Mouse (Mus musculus): Measurements from ENCODE around the gene Pkig. TPM values are rescaled to one million over a fixed set of nuclear protein-coding genes. Genes with fewer than 3 reads are reported as not detected.

The Pkig gene
- polyA plus RNA-seq, 1 experiment from 2014 or later: 115 TPM

GRCm38 (mm10) chr2:163718526-163718925, 60.3 kb downstream of the Pkig start:
- DNase-seq: no peak
- Histone ChIP-seq H3K4me3 (replicated peaks; ENCODE audit: low read depth, low read length) (no peak overlapping the region), H3K4me1 (ENCODE audit: control insufficient read depth, insufficient read depth, low read length) (peaks cover 10% of the 10 kb centered on the region), H3K27me3 (ENCODE audit: control insufficient read depth, insufficient read depth, low read length) (no peaks in the 10 kb centered on the region), H3K36me3 (ENCODE audit: control insufficient read depth, insufficient read depth, low read length) (peaks cover 6% of the 10 kb centered on the region; the same call in 1 of the 2 replicates), H3K9ac (replicated peaks; ENCODE audit: low read length) (no peak overlapping the region), H3K9me3 (ENCODE audit: control insufficient read depth, low read length) (no peaks in the 10 kb centered on the region), H3K4me2 (ENCODE audit: low read length) (no peak overlapping the region), H3K27ac (replicated peaks; ENCODE audit: low read depth, low read length) (no peak overlapping the region)
- ATAC-seq (ENCODE audit: low FRiP score, low TSS enrichment): no peak
- 63% methylated on average over 2 of the region's 2 CpGs for WGBS

GRCm38 (mm10) chr2:163718951-163719603, 60.9 kb downstream of the Pkig start:
- H3K4me3 ChIP-seq (replicated peaks; ENCODE audit: low read depth, low read length): no peak overlapping the region
- peaks cover 6% of the 10 kb centered on the region; the same call in 1 of the 2 replicates for H3K36me3 ChIP-seq (ENCODE audit: control insufficient read depth, insufficient read depth, low read length)
- peak; percentile 59; the same call in 1 of the 2 replicates for ATAC-seq (ENCODE audit: low FRiP score, low TSS enrichment)
- H3K9ac ChIP-seq (replicated peaks; ENCODE audit: low read length): no peak overlapping the region
- H3K27me3 ChIP-seq (ENCODE audit: control insufficient read depth, insufficient read depth, low read length): no peaks in the 10 kb centered on the region
- 36% methylated on average over 9 of the region's 9 CpGs for WGBS
- no peaks in the 10 kb centered on the region for H3K9me3 ChIP-seq (ENCODE audit: control insufficient read depth, low read length)
- H3K4me1 ChIP-seq (ENCODE audit: control insufficient read depth, insufficient read depth, low read length): peaks cover 10% of the 10 kb centered on the region
- peak; percentile 94 for DNase-seq
- H3K27ac ChIP-seq (replicated peaks; ENCODE audit: low read depth, low read length): no peak overlapping the region
- no peak overlapping the region for H3K4me2 ChIP-seq (ENCODE audit: low read length)

- Histone ChIP-seq H3K36me3 (ENCODE audit: control insufficient read depth, insufficient read depth, low read length) (peaks cover 6% of the 10 kb centered on the region; the same call in 1 of the 2 replicates), H3K27me3 (ENCODE audit: control insufficient read depth, insufficient read depth, low read length) (no peaks in the 10 kb centered on the region), H3K4me2 (ENCODE audit: low read length) (no peak overlapping the region), H3K9ac (replicated peaks; ENCODE audit: low read length) (no peak overlapping the region), H3K27ac (replicated peaks; ENCODE audit: low read depth, low read length) (no peak overlapping the region), H3K9me3 (ENCODE audit: control insufficient read depth, low read length) (no peaks in the 10 kb centered on the region), H3K4me1 (ENCODE audit: control insufficient read depth, insufficient read depth, low read length) (peaks cover 10% of the 10 kb centered on the region), H3K4me3 (replicated peaks; ENCODE audit: low read depth, low read length) (no peak overlapping the region)
- no peak for DNase-seq
- ATAC-seq (ENCODE audit: low FRiP score, low TSS enrichment): peak; percentile 44; the same call in 1 of the 2 replicates
- WGBS: 48% methylated on average over 4 of the region's 4 CpGs
These were observed 61.4 kb downstream of the Pkig start for GRCm38 (mm10) chr2:163719616-163720015.

GRCm38 (mm10) chr2:163722550-163722949, 64.4 kb downstream of the Pkig start:
- Histone ChIP-seq H3K9ac (replicated peaks; ENCODE audit: low read length) (no peak overlapping the region), H3K27me3 (ENCODE audit: control insufficient read depth, insufficient read depth, low read length) (no peaks in the 10 kb centered on the region), H3K36me3 (ENCODE audit: control insufficient read depth, insufficient read depth, low read length) (peaks cover 6% of the 10 kb centered on the region; the same call in 1 of the 2 replicates), H3K4me3 (replicated peaks; ENCODE audit: low read depth, low read length) (no peak overlapping the region), H3K4me1 (ENCODE audit: control insufficient read depth, insufficient read depth, low read length) (no peaks in the 10 kb centered on the region), H3K9me3 (ENCODE audit: control insufficient read depth, low read length) (no peaks in the 10 kb centered on the region), H3K27ac (replicated peaks; ENCODE audit: low read depth, low read length) (peak overlapping the region; percentile 64), H3K4me2 (ENCODE audit: low read length) (no peak overlapping the region)
- 50% methylated on average over 7 of the region's 7 CpGs for WGBS
- peak; percentile 85 for DNase-seq
- peak; percentile 80 for ATAC-seq (ENCODE audit: low FRiP score, low TSS enrichment)

GRCm38 (mm10) chr2:163726766-163727393, 68.7 kb downstream of the Pkig start:
- Histone ChIP-seq H3K27ac (replicated peaks; ENCODE audit: low read depth, low read length) (no peak overlapping the region), H3K9ac (replicated peaks; ENCODE audit: low read length) (no peak overlapping the region)
- no peak for ATAC-seq (ENCODE audit: low FRiP score, low TSS enrichment)

GRCm38 (mm10) chr2:163728300-163728699, 70.1 kb downstream of the Pkig start:
- Histone ChIP-seq H3K27ac (replicated peaks; ENCODE audit: low read depth, low read length) (no peak overlapping the region), H3K27me3 (ENCODE audit: control insufficient read depth, insufficient read depth, low read length) (no peaks in the 10 kb centered on the region), H3K4me2 (ENCODE audit: low read length) (no peak overlapping the region), H3K4me3 (replicated peaks; ENCODE audit: low read depth, low read length) (no peak overlapping the region), H3K4me1 (ENCODE audit: control insufficient read depth, insufficient read depth, low read length) (no peaks in the 10 kb centered on the region), H3K36me3 (ENCODE audit: control insufficient read depth, insufficient read depth, low read length) (0 out of 2 replicates have a peak, but pooled peaks cover 7% of the 10 kb centered on the region), H3K9me3 (ENCODE audit: control insufficient read depth, low read length) (no peaks in the 10 kb centered on the region), H3K9ac (replicated peaks; ENCODE audit: low read length) (no peak overlapping the region)
- ATAC-seq (ENCODE audit: low FRiP score, low TSS enrichment): no peak
- 84% methylated on average over 4 of the region's 4 CpGs for WGBS
- no peak for DNase-seq

More at GRCm38 (mm10) chr2:163726766-163727393, 68.7 kb downstream of the Pkig start:
- 84% methylated on average over 5 of the region's 5 CpGs for WGBS
- no peaks in the 10 kb centered on the region for H3K27me3 ChIP-seq (ENCODE audit: control insufficient read depth, insufficient read depth, low read length)
- no peak overlapping the region for H3K4me2 ChIP-seq (ENCODE audit: low read length)
- H3K36me3 ChIP-seq (ENCODE audit: control insufficient read depth, insufficient read depth, low read length): peaks cover 11% of the 10 kb centered on the region; the same call in 1 of the 2 replicates
- H3K4me1 ChIP-seq (ENCODE audit: control insufficient read depth, insufficient read depth, low read length): no peaks in the 10 kb centered on the region
- no peak for DNase-seq
- no peaks in the 10 kb centered on the region for H3K9me3 ChIP-seq (ENCODE audit: control insufficient read depth, low read length)
- H3K4me3 ChIP-seq (replicated peaks; ENCODE audit: low read depth, low read length): no peak overlapping the region

- no peak overlapping the region for H3K4me3 ChIP-seq (replicated peaks; ENCODE audit: low read depth, low read length)
- DNase-seq (no peak), ATAC-seq (ENCODE audit: low FRiP score, low TSS enrichment) (no peak)
- H3K27ac ChIP-seq (replicated peaks; ENCODE audit: low read depth, low read length): no peak overlapping the region
- WGBS: 94% methylated on average over 11 of the region's 11 CpGs
- H3K9me3 ChIP-seq (ENCODE audit: control insufficient read depth, low read length): no peaks in the 10 kb centered on the region
- 0 out of 2 replicates have a peak, but pooled peaks cover 7% of the 10 kb centered on the region for H3K36me3 ChIP-seq (ENCODE audit: control insufficient read depth, insufficient read depth, low read length)
- H3K27me3 ChIP-seq (ENCODE audit: control insufficient read depth, insufficient read depth, low read length): no peaks in the 10 kb centered on the region
- H3K4me2 ChIP-seq (ENCODE audit: low read length): no peak overlapping the region
- no peak overlapping the region for H3K9ac ChIP-seq (replicated peaks; ENCODE audit: low read length)
- H3K4me1 ChIP-seq (ENCODE audit: control insufficient read depth, insufficient read depth, low read length): no peaks in the 10 kb centered on the region
These were observed 73.8 kb downstream of the Pkig start for GRCm38 (mm10) chr2:163732021-163732420.

- no peaks in the 10 kb centered on the region for H3K4me1 ChIP-seq (ENCODE audit: control insufficient read depth, insufficient read depth, low read length)
- DNase-seq (no peak), ATAC-seq (ENCODE audit: low FRiP score, low TSS enrichment) (no peak)
- no peaks in the 10 kb centered on the region for H3K9me3 ChIP-seq (ENCODE audit: control insufficient read depth, low read length)
- H3K4me2 ChIP-seq (ENCODE audit: low read length): no peak overlapping the region
- WGBS: 96% methylated on average over 9 of the region's 9 CpGs
- 0 out of 2 replicates have a peak, but pooled peaks cover 5% of the 10 kb centered on the region for H3K36me3 ChIP-seq (ENCODE audit: control insufficient read depth, insufficient read depth, low read length)
- H3K27me3 ChIP-seq (ENCODE audit: control insufficient read depth, insufficient read depth, low read length): no peaks in the 10 kb centered on the region
- no peak overlapping the region for H3K27ac ChIP-seq (replicated peaks; ENCODE audit: low read depth, low read length)
- H3K9ac ChIP-seq (replicated peaks; ENCODE audit: low read length): no peak overlapping the region
- H3K4me3 ChIP-seq (replicated peaks; ENCODE audit: low read depth, low read length): no peak overlapping the region
These were observed 77.0 kb downstream of the Pkig start for GRCm38 (mm10) chr2:163735163-163735562.

Measured in midbrain, embryonic 14.5 days (tissue).